ENCODE assay signal across 8 mouse cellular contexts in the genomic region with DNA sequence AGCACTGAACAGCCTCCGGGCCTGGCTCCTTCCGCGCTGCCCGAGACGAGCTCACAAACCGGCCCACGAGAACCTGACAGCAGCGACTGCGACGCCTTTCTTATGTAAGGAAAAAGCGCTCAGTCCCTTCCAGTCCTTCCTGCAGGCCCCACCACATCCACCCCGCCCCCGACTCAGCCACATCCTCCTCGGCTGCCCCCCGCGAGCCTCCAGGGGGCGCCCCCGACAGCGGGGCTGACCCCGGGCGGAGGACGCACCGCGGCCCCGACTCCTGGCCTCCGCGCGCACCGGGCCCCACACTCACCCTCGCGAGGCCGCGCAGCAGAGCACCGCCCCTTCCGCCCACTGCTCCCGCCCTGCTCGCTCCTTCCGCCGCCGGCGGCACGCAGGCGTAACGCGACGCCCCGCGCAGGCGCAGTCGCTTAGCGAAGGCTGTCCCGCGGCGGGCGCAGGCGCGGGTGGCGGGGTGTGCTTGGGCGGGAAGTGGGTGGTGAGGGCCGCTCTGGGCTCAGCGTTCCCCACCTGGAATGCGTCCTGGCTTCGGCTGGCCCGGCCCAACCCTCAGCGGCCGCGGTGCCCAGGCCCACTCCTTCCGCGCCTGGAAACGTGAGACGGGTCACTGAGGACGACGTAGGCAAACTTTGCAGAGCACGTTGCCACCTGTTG. TPM values are rescaled to one million over a fixed set of nuclear protein-coding genes. Genes with fewer than 3 reads are reported as not detected.
A peak's percentile ranks its signal among the peaks of the same experiment; 100 is the strongest.
DNase-seq lines count a peak whose midpoint lies in the region; ATAC-seq lines count a peak whose summit lies in the region.

A gene (minus strand): TSS at position 328 of the 666 bp plus-strand sequence.

- H3K36me3 ChIP-seq in intestine, embryonic 14.5 days (ENCODE audit: control insufficient read depth, insufficient read depth, low read length) = no peaks in the 10 kb centered on the region

- peaks cover 11% of the 10 kb centered on the region; the same call in 1 of the 2 replicates for H3K4me1 ChIP-seq in intestine, embryonic 14.5 days (replicated peaks; ENCODE audit: control insufficient read depth, insufficient read depth, low read length)

- H3K27me3 ChIP-seq in intestine, embryonic 14.5 days (replicated peaks; ENCODE audit: control insufficient read depth, insufficient read depth, low read length) = no peaks in the 10 kb centered on the region

- H3K4me3 ChIP-seq in intestine, embryonic 14.5 days (ENCODE audit: low read depth, low read length) = peak within 1 kb of the TSS; percentile 62

- DNase-seq in adipocyte (ENCODE audit: low spot score) = peak; percentile 96
- DNase-seq in embryo, embryonic 10 days (ENCODE audit: low spot score) = peak; percentile 98
- DNase-seq in gastrocnemius, postnatal 14 days = peak; percentile 99
- DNase-seq in intestine, embryonic 14.5 days (ENCODE audit: low spot score) = peak; percentile 94
- peak; percentile 95 to 96 for DNase-seq in left cerebral cortex, postnatal 14 days (ENCODE audit: low spot score in 2 of 2)
- DNase-seq in mesoderm, embryonic 11.5 days (ENCODE audit: low read depth, low spot score) = peak; percentile 98
- peak; percentile 92 for DNase-seq in right cerebral cortex, postnatal 36 days (ENCODE audit: low spot score in 2 of 2)
- peak; percentile 97 for DNase-seq in yolk sac, embryonic 10.5 days (ENCODE audit: low spot score)

- under 1% methylated on average over 74 of the region's 74 CpGs for WGBS in intestine, embryonic 14.5 days

- peak within 1 kb of the TSS; percentile 88 for H3K4me2 ChIP-seq in intestine, embryonic 14.5 days (ENCODE audit: low read length)

- intact Hi-C loops in gastrocnemius, postnatal 14 days (cut with DNase I; ENCODE audit: low total_unique reads) = no loop called here
- intact Hi-C loops in left cerebral cortex, postnatal 14 days (cut with DNase I) = loop anchor here (2.0 to 5.0 kb wide), 5 partner anchors 53 to 1227 kb away; a partner anchor contains a TSS

- H3K9ac ChIP-seq in intestine, embryonic 14.5 days (ENCODE audit: low read length) = peak within 1 kb of the TSS; percentile 87

- ATAC-seq in intestine, embryonic 14.5 days (replicated peaks; ENCODE audit: low FRiP score, low TSS enrichment, low read depth) = peak; percentile 96

- peak within 1 kb of the TSS; percentile 95 for H3K27ac ChIP-seq in intestine, embryonic 14.5 days (ENCODE audit: low read depth)

- no peaks in the 10 kb centered on the region for H3K9me3 ChIP-seq in intestine, embryonic 14.5 days (ENCODE audit: control insufficient read depth, low read length)

RNA-seq across cellular contexts. Expression of the gene that starts here (rescaled TPM):
- total RNA-seq in gastrocnemius, postnatal 14 days (2021) = 10 to 100 TPM; 15.3 to 15.8 TPM
- 9.5 and 11.3 TPM in 2 replicates for polyA plus RNA-seq in intestine, embryonic 14.5 days (2014; fragmentation: Nextera tagmentation; extraction: Ambion mirVana)
- 10 to 100 TPM; 22.1 to 24.2 TPM for total RNA-seq in left cerebral cortex, postnatal 14 days (2021)

Comparison
In these comparisons a context has a peak if more than half of its experiments do, and no peak if none do; other contexts are left out.
1. Peak in every context shown above with its lines: DNase-seq, ATAC-seq, H3K4me3 ChIP-seq and H3K27ac ChIP-seq.